Mouse (Mus musculus): ENCODE measurements at regions not wholly inside any gene's neighbourhood (a gene's known extent, or its start where the extent isn't known, plus 50 kb on each side); places are given as distances from the start of the nearest gene placed in this dataset.

- Histone ChIP-seq H3K27me3 (no peaks in the 10 kb centered on the region), H3K27ac (replicated peaks) (no peak overlapping the region), H3K9me3 (0 out of 2 replicates have a peak, but pooled peaks cover 2% of the 10 kb centered on the region), H3K4me3 (no peak overlapping the region), H3K4me2 (no peak overlapping the region), H3K36me3 (no peaks in the 10 kb centered on the region), H3K4me1 (replicated peaks) (no peaks in the 10 kb centered on the region), H3K9ac (no peak overlapping the region)
- ATAC-seq (ENCODE audit: low FRiP score, low read depth): no peak
- 84% methylated on average over 9 of the region's 9 CpGs for WGBS
These were observed 180.9 kb downstream of the Arrdc4 start for GRCm38 (mm10) chr7:68568127-68568510.

- H3K9ac ChIP-seq: no peak overlapping the region
- WGBS: 87% methylated on average over 3 of the region's 3 CpGs
- H3K4me3 ChIP-seq: no peak overlapping the region
- ATAC-seq (ENCODE audit: low FRiP score, low read depth): no peak
- H3K9me3 ChIP-seq: 0 out of 2 replicates have a peak, but pooled peaks cover 2% of the 10 kb centered on the region
- H3K4me1 ChIP-seq (replicated peaks): no peaks in the 10 kb centered on the region
- no peak overlapping the region for H3K27ac ChIP-seq (replicated peaks)
- H3K36me3 ChIP-seq: no peaks in the 10 kb centered on the region
- no peak overlapping the region for H3K4me2 ChIP-seq
- no peaks in the 10 kb centered on the region for H3K27me3 ChIP-seq
These were observed 181.5 kb downstream of the Arrdc4 start for GRCm38 (mm10) chr7:68567452-68568126.

GRCm38 (mm10) chr7:68559440-68560343 lies 189.3 kb downstream of the Arrdc4 start:
- no peaks in the 10 kb centered on the region for H3K9me3 ChIP-seq
- H3K4me3 ChIP-seq: no peak overlapping the region
- no peaks in the 10 kb centered on the region for H3K36me3 ChIP-seq
- H3K27me3 ChIP-seq: no peaks in the 10 kb centered on the region
- H3K27ac ChIP-seq (replicated peaks): no peak overlapping the region
- WGBS: 68% methylated on average over 15 of the region's 15 CpGs
- no peak overlapping the region for H3K4me2 ChIP-seq
- 0 out of 2 replicates have a peak, but pooled peaks cover 3% of the 10 kb centered on the region for H3K4me1 ChIP-seq (replicated peaks)
- no peak for ATAC-seq (ENCODE audit: low FRiP score, low read depth)
- H3K9ac ChIP-seq: no peak overlapping the region

- Histone ChIP-seq H3K27me3 (no peaks in the 10 kb centered on the region), H3K4me3 (no peak overlapping the region), H3K36me3 (no peaks in the 10 kb centered on the region), H3K9ac (no peak overlapping the region), H3K27ac (replicated peaks) (no peak overlapping the region), H3K4me1 (replicated peaks) (no peaks in the 10 kb centered on the region), H3K4me2 (no peak overlapping the region), H3K9me3 (no peaks in the 10 kb centered on the region)
- WGBS: 27% methylated on average over 3 of the region's 3 CpGs
- no peak for ATAC-seq (ENCODE audit: low FRiP score, low read depth)
These were observed 198.7 kb downstream of the Arrdc4 start for GRCm38 (mm10) chr7:68550330-68550729.

GRCm38 (mm10) chr7:68548176-68548575 lies 200.9 kb downstream of the Arrdc4 start:
- no peak for ATAC-seq (ENCODE audit: low FRiP score, low read depth)
- H3K4me1 ChIP-seq (replicated peaks): 0 out of 2 replicates have a peak, but pooled peaks cover 5% of the 10 kb centered on the region
- H3K27me3 ChIP-seq: no peaks in the 10 kb centered on the region
- no peak overlapping the region for H3K4me3 ChIP-seq
- no peaks in the 10 kb centered on the region for H3K9me3 ChIP-seq
- H3K4me2 ChIP-seq: no peak overlapping the region
- H3K36me3 ChIP-seq: no peaks in the 10 kb centered on the region
- no peak overlapping the region for H3K27ac ChIP-seq (replicated peaks)
- H3K9ac ChIP-seq: no peak overlapping the region

- H3K27me3 ChIP-seq: no peaks in the 10 kb centered on the region
- no peak overlapping the region for H3K4me2 ChIP-seq
- H3K9ac ChIP-seq: no peak overlapping the region
- no peak overlapping the region for H3K27ac ChIP-seq (replicated peaks)
- no peaks in the 10 kb centered on the region for H3K36me3 ChIP-seq
- no peaks in the 10 kb centered on the region for H3K9me3 ChIP-seq
- H3K4me3 ChIP-seq: no peak overlapping the region
- peak; percentile 65; the same call in 1 of the 2 replicates for ATAC-seq (ENCODE audit: low FRiP score, low read depth)
- WGBS: 51% methylated on average over 11 of the region's 11 CpGs
- 0 out of 2 replicates have a peak, but pooled peaks cover 5% of the 10 kb centered on the region for H3K4me1 ChIP-seq (replicated peaks)
These were observed 204.9 kb downstream of the Arrdc4 start for GRCm38 (mm10) chr7:68544136-68544535.

- Histone ChIP-seq H3K27ac (replicated peaks) (no peak overlapping the region), H3K27me3 (no peaks in the 10 kb centered on the region), H3K9ac (no peak overlapping the region), H3K9me3 (0 out of 2 replicates have a peak, but pooled peaks cover 7% of the 10 kb centered on the region), H3K36me3 (no peaks in the 10 kb centered on the region), H3K4me1 (replicated peaks) (no peaks in the 10 kb centered on the region), H3K4me2 (no peak overlapping the region), H3K4me3 (no peak overlapping the region)
- 86% methylated on average over 6 of the region's 6 CpGs for WGBS
- ATAC-seq (ENCODE audit: low FRiP score, low read depth): no peak
These were observed 235.5 kb downstream of the Fam169b start for GRCm38 (mm10) chr7:68509096-68509495.

GRCm38 (mm10) chr7:68491143-68491810 lies 217.6 kb downstream of the Fam169b start:
- Histone ChIP-seq H3K4me1 (replicated peaks) (no peaks in the 10 kb centered on the region), H3K36me3 (no peaks in the 10 kb centered on the region), H3K9ac (no peak overlapping the region), H3K9me3 (no peaks in the 10 kb centered on the region), H3K27me3 (no peaks in the 10 kb centered on the region), H3K4me3 (no peak overlapping the region), H3K4me2 (no peak overlapping the region), H3K27ac (replicated peaks) (no peak overlapping the region)
- no peak for ATAC-seq (ENCODE audit: low FRiP score, low read depth)
- 76% methylated on average over 6 of the region's 6 CpGs for WGBS

- Histone ChIP-seq H3K9ac (no peak overlapping the region), H3K27ac (replicated peaks) (no peak overlapping the region), H3K27me3 (0 out of 2 replicates have a peak, but pooled peaks cover 3% of the 10 kb centered on the region), H3K4me1 (replicated peaks) (peaks cover 9% of the 10 kb centered on the region), H3K4me2 (no peak overlapping the region), H3K36me3 (no peaks in the 10 kb centered on the region), H3K4me3 (no peak overlapping the region), H3K9me3 (no peaks in the 10 kb centered on the region)
- WGBS: 88% methylated on average over 3 of the region's 3 CpGs
- no peak for ATAC-seq (ENCODE audit: low FRiP score, low read depth)
These were observed 213.0 kb downstream of the Fam169b start for GRCm38 (mm10) chr7:68486676-68487075.

- Histone ChIP-seq H3K9me3 (no peaks in the 10 kb centered on the region), H3K27ac (replicated peaks) (no peak overlapping the region), H3K9ac (no peak overlapping the region), H3K27me3 (peaks cover 7% of the 10 kb centered on the region; the same call in 1 of the 2 replicates), H3K36me3 (no peaks in the 10 kb centered on the region), H3K4me3 (no peak overlapping the region), H3K4me2 (no peak overlapping the region), H3K4me1 (replicated peaks) (peaks cover 17% of the 10 kb centered on the region)
- WGBS: 57% methylated on average over 10 of the region's 10 CpGs
- ATAC-seq (ENCODE audit: low FRiP score, low read depth): peak; percentile 66
These were observed 208.9 kb downstream of the Fam169b start for GRCm38 (mm10) chr7:68482553-68482952.

GRCm38 (mm10) chr7:68480770-68481169 lies 207.1 kb downstream of the Fam169b start:
- Histone ChIP-seq H3K9me3 (no peaks in the 10 kb centered on the region), H3K4me2 (no peak overlapping the region), H3K27ac (replicated peaks) (no peak overlapping the region), H3K9ac (no peak overlapping the region), H3K4me3 (no peak overlapping the region), H3K36me3 (no peaks in the 10 kb centered on the region), H3K4me1 (replicated peaks) (peaks cover 17% of the 10 kb centered on the region), H3K27me3 (peaks cover 7% of the 10 kb centered on the region; the same call in 1 of the 2 replicates)
- ATAC-seq (ENCODE audit: low FRiP score, low read depth): 0 out of 2 replicates have a peak, but pooled peaks have one; percentile 19
- 36% methylated on average over 7 of the region's 7 CpGs for WGBS

- no peak overlapping the region for H3K9ac ChIP-seq
- H3K36me3 ChIP-seq: no peaks in the 10 kb centered on the region
- H3K9me3 ChIP-seq: no peaks in the 10 kb centered on the region
- 45% methylated on average over 3 of the region's 3 CpGs for WGBS
- peaks cover 17% of the 10 kb centered on the region for H3K4me1 ChIP-seq (replicated peaks)
- H3K4me2 ChIP-seq: peak overlapping the region; percentile 42; the same call in 1 of the 2 replicates
- no peak overlapping the region for H3K4me3 ChIP-seq
- ATAC-seq (ENCODE audit: low FRiP score, low read depth): no peak
- H3K27me3 ChIP-seq: peaks cover 7% of the 10 kb centered on the region; the same call in 1 of the 2 replicates
- no peak overlapping the region for H3K27ac ChIP-seq (replicated peaks)
These were observed 206.7 kb downstream of the Fam169b start for GRCm38 (mm10) chr7:68480336-68480735.
